Mouse (Mus musculus) heart, postnatal 4 days (tissue): ENCODE measurements around the gene Vwa3b. TPM values are rescaled to one million over a fixed set of nuclear protein-coding genes. Genes with fewer than 3 reads are reported as not detected.
A peak's percentile ranks its signal among the peaks of the same experiment; 100 is the strongest.

Experiments
- DNase-seq: peaks from one replicate; pipeline ENCODE4 v3.0.0; 2021
- total RNA-seq, 2 experiments: library from RNA; stranded (reverse); gene quantifications; 2 replicates each; pipeline ENCODE4 v1.2.3; 2021

Vwa3b gene
- total RNA-seq, 2 experiments from 2014 or later, result 0.41 TPM; not detected in 1

- DNase-seq, result no peak
Measured at GRCm38 (mm10) chr1:37011626-37012209, 14.7 kb upstream of the Vwa3b start.

GRCm38 (mm10) chr1:37013006-37013405 is 13.4 kb upstream of the Vwa3b start:
- no peak for DNase-seq

- DNase-seq, result peak; percentile 32
Measured at GRCm38 (mm10) chr1:37013687-37014086, 12.7 kb upstream of the Vwa3b start.

- no peak for DNase-seq
Measured at GRCm38 (mm10) chr1:37019017-37019416, 7.4 kb upstream of the Vwa3b start.

- DNase-seq, result no peak
Measured at GRCm38 (mm10) chr1:37022704-37023103, 3.7 kb upstream of the Vwa3b start.

- DNase-seq, result no peak
Measured at GRCm38 (mm10) chr1:37024736-37025135, 1.7 kb upstream of the Vwa3b start.

- no peak for DNase-seq
Measured at GRCm38 (mm10) chr1:37025376-37025775, 1.0 kb upstream of the Vwa3b start.

- DNase-seq, result no peak
Measured at GRCm38 (mm10) chr1:37026866-37027265, 470 bp downstream of the Vwa3b start.

- no peak for DNase-seq
Measured at GRCm38 (mm10) chr1:37028439-37029153, 2.2 kb downstream of the Vwa3b start.

- peak; percentile 82 for DNase-seq
Measured at GRCm38 (mm10) chr1:37029154-37029907, 2.9 kb downstream of the Vwa3b start.

GRCm38 (mm10) chr1:37029942-37030341 is 3.5 kb downstream of the Vwa3b start:
- no peak for DNase-seq

GRCm38 (mm10) chr1:37030693-37031092 is 4.3 kb downstream of the Vwa3b start:
- no peak for DNase-seq

GRCm38 (mm10) chr1:37035879-37036278 is 9.5 kb downstream of the Vwa3b start:
- DNase-seq, result no peak

- no peak for DNase-seq
Measured at GRCm38 (mm10) chr1:37041126-37041525, 14.7 kb downstream of the Vwa3b start.

GRCm38 (mm10) chr1:37041856-37042255 is 15.5 kb downstream of the Vwa3b start:
- no peak for DNase-seq

GRCm38 (mm10) chr1:37042769-37043168 is 16.4 kb downstream of the Vwa3b start:
- no peak for DNase-seq

- no peak for DNase-seq
Measured at GRCm38 (mm10) chr1:37043196-37043595, 16.8 kb downstream of the Vwa3b start.

GRCm38 (mm10) chr1:37045472-37045871 is 19.1 kb downstream of the Vwa3b start:
- DNase-seq, result no peak

GRCm38 (mm10) chr1:37049159-37049558 is 22.8 kb downstream of the Vwa3b start:
- DNase-seq, result no peak

- no peak for DNase-seq
Measured at GRCm38 (mm10) chr1:37053691-37054090, 27.3 kb downstream of the Vwa3b start.

GRCm38 (mm10) chr1:37056831-37057561 is 30.6 kb downstream of the Vwa3b start:
- DNase-seq, result no peak

- DNase-seq, result no peak
Measured at GRCm38 (mm10) chr1:37060856-37061255, 34.5 kb downstream of the Vwa3b start.

- no peak for DNase-seq
Measured at GRCm38 (mm10) chr1:37063053-37063452, 36.7 kb downstream of the Vwa3b start.
